Mouse (Mus musculus) gastrocnemius, postnatal 25 days (tissue): ENCODE measurements at regions not wholly inside any gene's neighbourhood (a gene's known extent, or its start where the extent isn't known, plus 50 kb on each side); places are given as distances from the start of the nearest gene placed in this dataset.

ENCODE experiments used
- DNase-seq: peaks from one replicate; pipeline ENCODE4 v3.0.0; 2022

DNA sequence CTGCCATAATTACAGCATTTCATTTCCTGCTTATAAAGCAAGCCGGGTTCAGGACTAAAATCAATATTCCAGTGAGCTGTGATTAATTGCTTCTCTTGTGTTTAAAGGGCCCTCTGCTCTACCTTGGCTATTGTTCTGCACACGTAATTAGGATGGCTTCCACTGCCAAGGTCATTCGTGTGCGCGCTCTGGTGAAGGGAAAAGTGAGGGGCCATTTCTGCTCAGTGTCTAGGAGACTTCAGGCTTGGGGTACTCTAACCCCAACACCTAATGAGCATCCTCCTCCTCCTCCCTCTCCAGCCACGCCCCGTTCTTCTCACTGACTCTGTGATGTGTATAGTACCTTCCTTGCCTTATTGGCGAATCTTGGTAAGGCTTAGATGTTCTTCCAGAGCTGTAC lies 53.5 kb upstream of the Cxcl12 start:
- no peak for DNase-seq

DNA sequence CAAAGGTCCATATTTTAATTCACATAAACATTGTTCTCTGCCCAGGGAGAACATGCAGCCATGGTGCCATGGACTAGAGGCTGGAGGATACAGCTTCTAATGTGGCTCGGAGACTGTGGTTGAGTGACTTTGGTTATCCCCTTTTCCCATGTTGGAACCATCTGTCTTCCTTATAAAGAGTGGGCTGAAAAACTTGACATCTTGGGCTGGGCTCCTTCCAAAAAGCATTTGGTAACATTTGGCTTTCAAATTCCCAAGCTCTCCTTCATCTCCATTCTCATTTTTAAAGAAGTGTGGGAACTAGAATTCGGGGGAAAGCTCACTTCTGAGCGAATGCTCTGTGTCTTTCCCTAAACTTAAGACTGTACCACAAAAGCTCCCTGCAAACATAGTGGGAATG lies 50.3 kb upstream of the Cxcl12 start:
- no peak for DNase-seq
